Mouse (Mus musculus) small intestine, adult 2 months (tissue): ENCODE data around the gene Ap4b1. TPM values are rescaled to one million over a fixed set of nuclear protein-coding genes. Genes with fewer than 3 reads are reported as not detected.

Experiments
- H3K27ac ChIP-seq: fragments of 200-500 bp; 2 replicates; pipeline ENCODE4 v1.5.1; 2012; ENCODE audit warnings: low read depth, low read length, control low read depth, inconsistent platforms; ENCODE audit not compliant: insufficient read depth
- H3K27me3 ChIP-seq: fragments of 200-500 bp; 2 replicates; pipeline ENCODE4 v1.6.1; 2012; ENCODE audit warnings: mild to moderate bottlenecking, moderate library complexity, low read length, inconsistent platforms; ENCODE audit not compliant: control insufficient read depth, insufficient read depth
- H3K36me3 ChIP-seq: fragments of 200-500 bp; 2 replicates; pipeline ENCODE4 v1.6.1; 2012; ENCODE audit warnings: mild to moderate bottlenecking, low read length, control low read depth, inconsistent platforms; ENCODE audit not compliant: control insufficient read depth, insufficient read depth
- H3K4me1 ChIP-seq: fragments of 200-500 bp; 2 replicates; pipeline ENCODE4 v1.6.1; 2012; ENCODE audit warnings: low read length, inconsistent platforms, mixed read lengths; ENCODE audit not compliant: control insufficient read depth, insufficient read depth, insufficient read length
- H3K4me3 ChIP-seq: fragments of 200-500 bp; 2 replicates; pipeline ENCODE4 v1.5.1; 2012; ENCODE audit warnings: low read depth, mild to moderate bottlenecking, control low read depth, inconsistent platforms, low read length, moderate library complexity
- CTCF ChIP-seq: fragments of 200-500 bp; IDR thresholded peaks from 2 replicates; pipeline ENCODE4 v1.5.1; 2012; ENCODE audit warnings: low read depth, mild to moderate bottlenecking, control low read depth, inconsistent platforms, low read length, moderate library complexity, mixed read lengths; ENCODE audit not compliant: insufficient replicate concordance, insufficient read length; ENCODE audit errors: extremely low read depth
- POLR2A ChIP-seq: fragments of 200-500 bp; IDR thresholded peaks from 2 replicates; pipeline ENCODE4 v1.6.1; 2012; ENCODE audit warnings: low read depth, mild to moderate bottlenecking, control low read depth, inconsistent platforms, low read length, moderate library complexity
- WGBS: fragments of 180-500 bp; shearing (Covaris S2); methylation state at CpG from one replicate; pipeline ENCODE4 v1.1.7; 2018; 5-methylcytosine and 5-hydroxymethylcytosine counted together
- polyA plus RNA-seq: library from polyadenylated mRNA; depleted of rRNA; stranded (reverse); fragments of >200 nt; gene quantifications from 2 replicates; pipeline ENCODE4 v1.2.3, GENCODE M21; 2012; rRNA removed

Ap4b1 gene
- polyA plus RNA-seq, 1 experiment = 9.4 TPM

DNA sequence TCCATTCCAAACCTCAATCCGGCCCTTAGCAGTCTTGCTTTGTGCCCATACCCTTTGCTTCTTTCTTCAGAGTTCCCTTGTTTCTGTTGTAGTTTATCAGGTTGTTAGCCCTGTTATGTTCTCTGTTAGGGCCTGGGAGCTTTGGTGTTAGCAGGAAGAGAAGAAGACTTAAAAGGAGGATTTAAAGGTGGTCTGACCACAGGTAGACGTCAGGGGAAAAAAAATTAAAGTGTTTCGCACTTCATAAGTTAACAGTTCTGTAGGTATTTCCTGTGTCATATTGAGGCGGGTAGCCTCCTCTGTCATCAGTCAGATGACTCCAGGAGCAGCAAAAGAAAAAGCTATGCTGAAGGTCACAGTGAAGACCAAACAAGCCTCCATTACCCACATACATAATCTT lies 58.7 kb downstream of the Ap4b1 start:
- Histone ChIP-seq H3K27me3 (no peaks in the 10 kb centered on the region), H3K36me3 (peaks cover 3% of the 10 kb centered on the region; the same call in 1 of the 2 replicates), H3K4me1 (peaks cover 2% of the 10 kb centered on the region; the same call in 1 of the 2 replicates), H3K27ac (peak overlapping the region; percentile 70), H3K4me3 (no peak overlapping the region)
- no peak for TF ChIP-seq CTCF
- no peak for TF ChIP-seq POLR2A
- WGBS = 79% methylated on average over 4 of the region's 4 CpGs

Other genes with a start within 250 kb of the Ap4b1 start
- gene Syt6, start 234.3 kb upstream of the Ap4b1 start, polyA plus RNA-seq = 0.06 and 0.13 TPM in 2 replicates
- not detected in 2 replicates for gene Atg4a-ps, start 163.5 kb upstream of the Ap4b1 start, polyA plus RNA-seq
- 4.0 and 5.7 TPM in 2 replicates for gene Olfml3, start 71.5 kb upstream of the Ap4b1 start, polyA plus RNA-seq
- gene Gm10964, start 70.2 kb upstream of the Ap4b1 start, polyA plus RNA-seq = not detected in 2 replicates
- 27.2 and 55.2 TPM in 2 replicates for gene Hipk1, start 18.0 kb upstream of the Ap4b1 start, polyA plus RNA-seq
- 5.2 and 5.3 TPM in 2 replicates for gene Dclre1b, start 76 bp upstream of the Ap4b1 start, polyA plus RNA-seq
- gene Gm43064, start 53 bp downstream of the Ap4b1 start, polyA plus RNA-seq = not detected in 2 replicates
- gene Bcl2l15, start 23.1 kb downstream of the Ap4b1 start, polyA plus RNA-seq = 0.66 and 23.5 TPM in 2 replicates
- gene Ptpn22, start 50.3 kb downstream of the Ap4b1 start, polyA plus RNA-seq = 1.5 and 6.3 TPM in 2 replicates
- 1.2 and 2.7 TPM in 2 replicates for gene Rsbn1, start 104.6 kb downstream of the Ap4b1 start, polyA plus RNA-seq
- 2.0 and 3.2 TPM in 2 replicates for gene Phtf1, start 158.6 kb downstream of the Ap4b1 start, polyA plus RNA-seq